1 mouse cellular context compared by ENCODE assay signal in genomic region chr17:34124649-34125048, GRCm38 (mm10).
TF ChIP-seq lines count a peak whose summit lies in the region.

No protein-coding gene starts in this region.

TF ChIP-seq in CH12.LX, 34 proteins besides CTCF, POLR2A, EP300 and RAD21:
- TF ChIP-seq BHLHE40 (IDR thresholded peaks at IDR 0.05; ENCODE audit: low read depth, low read length) (0 out of 2 replicates have a peak, but pooled peaks have one; percentile 20), TCF12 (IDR thresholded peaks at IDR 0.05; ENCODE audit: low read depth, low read length) (no peak)
